Mouse (Mus musculus): ENCODE data around the gene Uck1. TPM values are rescaled to one million over a fixed set of nuclear protein-coding genes. Genes with fewer than 3 reads are reported as not detected.

Gene Uck1
- total RNA-seq, 2 experiments from 2014 or later, result 88.3 to 98.2 TPM

DNA sequence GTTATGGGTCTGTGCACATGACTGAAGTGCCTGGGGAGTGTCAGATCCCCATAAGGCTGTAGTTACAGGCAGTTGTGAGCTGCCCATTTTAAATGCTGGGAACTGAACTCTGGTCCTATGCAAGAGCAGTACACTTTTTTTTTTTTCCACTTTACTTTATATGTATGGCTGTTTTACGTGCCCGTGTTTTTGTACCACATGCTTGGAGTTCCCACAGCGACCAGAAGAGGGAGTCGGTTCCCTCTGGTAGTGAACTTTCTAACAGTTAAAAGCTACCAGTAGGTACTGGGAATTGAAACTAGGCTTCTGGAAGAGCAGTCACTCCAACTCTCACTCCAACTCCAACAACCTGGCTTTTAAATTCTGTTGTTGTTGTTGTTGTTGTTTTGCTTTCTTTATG is 676 bp upstream of the Uck1 start:
- DNase-seq (ENCODE audit: low spot score in 2 of 2), result no peak

GRCm38 (mm10) chr2:32258887-32259533 is 949 bp downstream of the Uck1 start:
- DNase-seq (ENCODE audit: low spot score in 2 of 2), result no peak

DNA sequence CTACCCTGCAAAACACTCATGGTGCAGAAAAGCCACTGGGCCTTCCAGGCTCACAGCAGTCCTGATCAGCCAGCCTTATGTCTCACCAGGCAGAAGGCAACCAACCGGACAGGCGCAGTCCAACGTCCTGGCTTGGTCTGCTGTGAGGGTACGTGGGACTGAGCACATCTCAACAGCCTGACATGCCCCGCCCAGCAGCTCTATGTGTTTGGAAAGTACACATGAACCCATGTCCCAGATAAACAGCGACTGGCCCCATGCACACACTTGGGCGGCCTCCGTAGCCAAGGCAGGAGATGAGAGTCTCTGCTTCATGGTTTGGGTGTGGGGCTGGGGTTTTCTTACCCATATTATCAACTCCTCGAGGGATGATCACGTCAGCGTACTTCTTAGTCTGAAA is 3.7 kb downstream of the Uck1 start:
- DNase-seq (ENCODE audit: low spot score in 2 of 2), result no peak

GRCm38 (mm10) chr2:32254563-32254962 is 5.4 kb downstream of the Uck1 start:
- no peak for DNase-seq (ENCODE audit: low spot score in 2 of 2)

GRCm38 (mm10) chr2:32253352-32253751 is 6.6 kb downstream of the Uck1 start:
- no peak for DNase-seq (ENCODE audit: low spot score in 2 of 2)

DNA sequence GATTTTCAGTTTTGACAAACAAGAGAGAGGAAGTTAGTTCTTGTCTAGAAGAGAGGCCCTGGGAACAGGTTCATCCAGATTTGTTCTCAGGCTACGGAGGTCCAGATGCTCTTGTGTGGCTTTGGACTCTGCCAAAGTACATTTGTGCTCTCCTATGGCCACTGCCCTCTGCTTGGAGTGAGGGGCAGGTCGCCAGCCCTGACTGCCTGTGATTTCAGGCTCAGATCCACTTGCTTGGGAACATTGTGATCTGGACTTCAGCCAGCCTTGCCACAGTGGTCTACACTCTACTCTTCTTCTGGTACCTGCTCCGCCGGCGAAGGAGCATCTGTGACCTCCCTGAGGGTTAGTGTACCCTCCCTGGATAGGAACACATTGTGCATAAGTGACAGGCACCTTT is 7.3 kb downstream of the Uck1 start:
- no peak for DNase-seq (ENCODE audit: low spot score in 2 of 2)

DNA sequence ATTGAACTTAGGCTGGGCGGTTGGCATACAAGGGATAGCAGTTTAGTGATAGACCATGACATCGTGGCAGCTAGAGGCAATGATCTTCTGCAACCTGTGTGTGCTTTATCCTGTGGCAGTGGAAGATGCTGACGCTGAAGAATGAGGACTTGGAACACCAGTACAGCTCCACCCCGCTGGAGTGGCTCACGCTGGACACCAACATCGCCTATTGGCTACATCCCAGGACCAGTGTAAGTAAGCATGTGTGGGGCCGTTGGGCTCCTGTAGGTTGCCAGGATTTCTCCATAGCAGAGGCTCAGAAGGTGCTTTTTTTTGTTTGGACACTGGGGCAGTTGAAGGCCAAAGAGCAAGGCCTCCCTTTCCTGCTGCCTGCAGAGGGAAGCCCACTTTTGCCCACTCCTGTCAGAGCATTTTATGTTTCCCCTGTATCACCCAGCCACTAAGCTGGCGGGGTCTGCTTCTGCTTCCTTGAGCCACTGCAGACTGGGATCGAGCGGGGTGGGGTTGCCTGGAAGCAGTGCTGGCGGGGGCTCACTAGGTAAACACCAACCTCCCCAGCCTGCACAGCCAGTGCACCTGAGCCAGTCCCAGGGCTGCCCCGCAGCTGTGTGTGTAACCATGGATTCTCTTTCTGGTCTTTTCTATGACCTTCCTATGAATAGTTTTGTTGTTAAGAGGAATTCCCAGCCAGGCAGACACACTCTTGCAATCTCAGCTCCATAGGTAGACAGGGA is 8.0 kb downstream of the Uck1 start:
- no peak for DNase-seq (ENCODE audit: low spot score in 2 of 2)

GRCm38 (mm10) chr2:32248377-32249361 is 11.3 kb downstream of the Uck1 start:
- no peak for DNase-seq (ENCODE audit: low spot score in 2 of 2)

- no peak for DNase-seq (ENCODE audit: low spot score in 2 of 2)
These were observed 13.2 kb downstream of the Uck1 start for GRCm38 (mm10) chr2:32246741-32247140.

DNA sequence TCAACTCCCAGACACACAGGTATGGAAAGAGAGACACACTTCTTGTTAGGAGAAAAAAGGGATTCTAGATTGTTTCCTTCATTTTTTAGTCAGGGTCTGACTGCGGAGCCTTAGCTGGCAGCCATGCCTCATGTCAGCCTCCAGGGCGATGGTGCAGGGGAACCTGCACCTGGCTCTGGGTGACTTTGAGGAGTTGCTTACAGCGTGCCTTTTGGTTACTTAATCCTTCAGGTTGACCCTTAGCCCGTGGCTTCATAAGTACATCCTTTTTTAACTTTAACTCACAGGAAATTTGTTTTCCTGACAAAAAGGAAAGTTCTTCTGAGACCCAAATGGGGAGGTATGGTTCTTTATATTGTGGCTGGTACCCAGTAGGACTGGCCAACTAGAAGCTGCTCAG is 17.0 kb downstream of the Uck1 start:
- no peak for DNase-seq (ENCODE audit: low spot score in 2 of 2)

DNA sequence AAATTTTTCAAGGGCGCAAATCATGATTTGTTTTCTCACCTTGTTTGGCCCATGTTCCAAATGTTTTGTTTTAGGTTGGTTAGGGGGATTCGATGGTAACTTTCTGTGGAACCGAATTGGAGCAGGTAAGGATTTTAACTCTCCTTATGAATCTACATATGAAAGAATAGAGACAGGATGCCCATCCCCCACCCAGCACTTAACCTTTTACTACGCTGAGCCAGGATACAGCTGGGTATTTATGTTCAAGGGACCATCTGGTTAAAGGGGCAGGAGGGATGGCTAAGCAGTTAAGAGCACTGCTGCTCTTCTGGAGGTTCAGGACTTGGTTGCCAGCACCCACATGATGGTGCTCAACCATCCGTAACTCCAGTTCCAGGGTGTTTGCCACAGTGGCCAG is 19.4 kb downstream of the Uck1 start:
- no peak for DNase-seq (ENCODE audit: low spot score in 2 of 2)

DNA sequence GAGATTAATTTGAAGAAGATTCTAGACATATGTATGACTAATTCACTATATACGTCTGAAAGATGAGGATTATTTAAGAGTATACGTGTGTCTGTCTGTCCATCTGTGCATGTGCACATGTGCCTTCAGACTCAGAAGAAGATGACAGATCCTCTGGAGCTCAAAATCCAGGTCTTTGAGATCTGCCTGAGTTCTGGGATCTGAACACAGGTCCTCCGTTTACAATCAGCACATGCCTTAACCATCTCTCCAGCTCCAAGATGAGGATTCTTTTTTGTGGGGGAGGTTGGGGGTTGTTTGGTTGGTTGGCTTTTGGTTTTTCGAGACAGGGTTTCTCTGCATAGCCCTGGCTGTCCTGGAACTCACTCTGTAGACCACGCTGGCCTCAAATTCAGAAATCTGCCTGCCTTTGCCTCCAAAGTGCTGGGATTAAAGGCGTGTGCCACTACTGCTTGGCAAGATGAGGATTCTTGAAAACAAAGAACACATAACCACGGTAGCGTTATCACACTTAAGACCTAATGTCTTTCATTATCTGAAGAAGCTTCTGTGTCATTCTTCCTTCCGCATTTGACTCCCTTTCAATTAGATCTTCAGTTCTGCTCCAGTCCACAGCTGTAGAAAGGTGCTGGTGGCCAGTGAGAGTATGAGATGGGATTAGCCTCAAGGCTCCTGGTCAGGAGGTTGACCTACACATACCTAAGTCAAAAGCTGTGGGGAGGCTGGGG is 21.1 kb downstream of the Uck1 start:
- no peak for DNase-seq (ENCODE audit: low spot score in 2 of 2)

DNA sequence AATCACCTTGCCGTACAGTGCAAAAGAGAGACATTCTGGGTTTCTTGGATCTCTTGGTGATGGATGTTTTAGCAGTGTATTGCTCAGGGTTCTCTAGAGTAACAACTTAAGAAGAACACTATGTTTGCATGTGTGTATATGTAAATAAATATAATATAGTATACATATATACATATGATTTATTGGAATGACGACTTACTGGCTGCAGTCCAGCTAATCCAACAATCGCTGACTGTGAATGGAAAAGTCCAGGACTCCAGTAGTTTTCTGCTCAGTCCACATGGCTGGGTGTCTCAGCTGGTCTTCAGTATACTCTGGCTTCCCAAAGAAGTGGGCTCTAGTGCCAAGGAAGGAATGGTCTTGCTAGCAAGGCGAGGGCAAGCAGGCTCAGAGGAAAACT is 22.4 kb downstream of the Uck1 start:
- no peak for DNase-seq (ENCODE audit: low spot score in 2 of 2)

DNA sequence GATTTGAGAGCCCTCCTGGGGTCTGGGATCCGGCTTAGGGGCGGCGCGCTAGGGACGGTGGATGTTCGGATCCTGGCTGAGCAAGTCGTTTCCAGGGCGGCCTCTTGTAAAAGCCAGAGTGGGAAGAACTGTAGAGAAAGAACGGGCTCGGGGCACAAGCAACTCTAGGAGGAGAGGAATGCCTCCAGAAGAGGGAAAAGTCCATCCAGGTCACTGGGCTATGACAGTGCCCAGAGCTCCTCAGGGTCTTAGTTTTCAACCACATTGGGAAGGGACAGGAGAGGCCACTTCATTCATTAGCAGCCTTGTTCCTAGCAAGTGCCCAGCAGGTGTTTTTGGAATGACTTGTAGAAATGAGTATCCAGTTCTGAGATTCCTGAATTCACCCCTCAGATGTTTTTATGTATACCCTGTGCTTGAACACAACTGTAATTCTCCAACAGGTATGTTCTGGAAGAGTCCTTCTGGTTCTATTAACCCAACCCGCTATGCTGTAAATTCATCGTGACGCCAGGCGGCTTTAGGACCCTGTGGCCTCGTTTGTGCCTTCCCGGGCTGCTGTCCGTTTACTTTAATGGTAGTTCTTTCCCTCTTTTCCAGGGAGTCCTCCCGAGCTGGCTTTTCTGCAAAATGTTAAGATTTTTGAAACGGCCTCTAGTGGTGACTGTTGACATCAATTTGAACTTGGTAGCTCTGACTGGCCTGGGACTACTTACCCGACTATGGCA is 23.0 kb downstream of the Uck1 start:
- no peak for DNase-seq (ENCODE audit: low spot score in 2 of 2)

DNA sequence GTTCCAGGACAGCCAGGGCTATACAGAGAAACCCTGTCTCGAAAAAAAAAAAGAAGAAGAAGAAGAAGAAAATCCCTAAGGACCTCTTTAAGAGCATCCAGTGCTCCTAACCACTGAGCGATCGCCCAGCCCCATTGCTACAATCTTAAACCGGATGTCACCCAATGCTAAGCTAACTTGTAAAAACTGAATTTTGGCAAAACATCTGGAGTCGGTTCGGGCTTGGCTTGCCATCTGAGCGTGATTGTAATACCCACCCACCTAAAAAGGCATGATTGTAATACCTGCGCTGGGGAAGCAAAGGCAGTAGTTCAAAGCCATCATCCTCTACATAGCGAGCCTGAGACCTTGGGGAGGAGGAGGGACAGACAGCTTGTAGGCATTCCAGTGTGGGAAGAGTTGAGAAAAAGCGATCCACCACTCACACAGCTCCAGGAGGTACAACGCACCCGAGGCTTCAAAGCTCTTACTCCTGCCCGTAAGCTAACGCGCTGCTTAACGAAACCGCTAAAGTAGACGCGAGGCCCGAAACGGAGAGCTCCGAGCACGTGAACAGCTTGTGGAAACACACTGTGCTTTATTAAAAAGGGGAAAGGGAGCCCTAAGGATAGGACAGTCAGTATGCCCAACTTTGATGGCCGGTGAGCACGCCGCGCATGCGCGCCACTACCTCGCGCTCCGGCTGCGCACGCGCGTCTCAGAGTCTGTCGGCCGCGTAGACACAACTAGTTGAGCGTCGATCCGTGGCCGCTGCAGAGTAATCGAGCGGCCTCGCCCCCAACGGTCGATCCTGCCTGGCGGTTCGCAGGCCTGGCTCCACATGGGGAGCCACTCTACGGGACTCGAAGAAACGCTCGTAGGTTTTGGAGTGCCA is 23.8 kb downstream of the Uck1 start, which contains the start of gene Pomt1:
Gene Pomt1, plus strand, starts transcription at position 705 of the 874 bp plus-strand sequence.
- DNase-seq (ENCODE audit: low spot score in 2 of 2), result peak; percentile 66 to 80

- DNase-seq (ENCODE audit: low spot score in 2 of 2), result no peak
These were observed 24.5 kb downstream of the Uck1 start for GRCm38 (mm10) chr2:32235433-32235832.

DNA sequence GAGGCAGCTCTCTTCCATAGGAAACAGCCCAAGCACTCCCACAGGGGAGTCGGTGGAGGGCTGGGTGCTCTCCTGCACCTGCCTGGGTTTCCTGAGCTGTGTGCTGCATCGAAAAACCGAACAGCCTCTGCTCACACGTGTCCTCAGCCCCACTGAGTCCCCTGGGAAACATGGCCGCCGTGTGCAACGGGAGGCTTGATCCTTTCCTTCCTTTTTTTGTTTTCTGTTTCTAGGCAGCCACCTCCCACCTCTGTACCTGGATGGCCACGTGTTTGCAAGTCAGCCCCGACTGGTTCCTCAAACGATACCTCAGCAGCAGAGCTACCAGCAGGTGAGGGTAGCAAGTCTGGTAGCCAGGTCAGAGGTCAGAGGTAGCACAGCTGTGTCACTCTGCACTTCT is 37.9 kb downstream of the Uck1 start:
- no peak for DNase-seq (ENCODE audit: low spot score in 2 of 2)

DNA sequence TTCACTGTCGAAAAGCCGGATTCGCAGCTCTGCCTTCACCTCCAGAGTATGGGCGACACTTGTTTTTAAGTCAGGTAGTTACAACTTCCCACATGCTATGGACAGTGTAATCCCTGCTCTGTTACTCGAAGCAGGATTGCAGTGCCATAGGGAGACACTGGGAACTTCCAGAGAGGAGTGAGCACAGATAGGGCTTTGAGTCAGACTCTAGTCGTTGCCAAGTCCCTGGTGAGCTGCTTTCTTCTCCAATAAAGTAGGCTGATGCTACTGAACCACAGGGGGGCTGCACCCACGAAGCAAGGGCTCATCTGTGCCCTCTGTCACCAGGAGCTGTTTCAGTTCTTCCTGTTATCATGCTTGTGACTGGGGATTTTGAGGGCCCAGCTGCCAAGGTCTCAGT is 38.4 kb downstream of the Uck1 start:
- no peak for DNase-seq (ENCODE audit: low spot score in 2 of 2)

GRCm38 (mm10) chr2:32220969-32221368 is 39.0 kb downstream of the Uck1 start:
- DNase-seq (ENCODE audit: low spot score in 2 of 2), result no peak

All from adrenal gland, postnatal 4 days (tissue).